ENCODE assay signal across 9 mouse cellular contexts in the genomic region with DNA sequence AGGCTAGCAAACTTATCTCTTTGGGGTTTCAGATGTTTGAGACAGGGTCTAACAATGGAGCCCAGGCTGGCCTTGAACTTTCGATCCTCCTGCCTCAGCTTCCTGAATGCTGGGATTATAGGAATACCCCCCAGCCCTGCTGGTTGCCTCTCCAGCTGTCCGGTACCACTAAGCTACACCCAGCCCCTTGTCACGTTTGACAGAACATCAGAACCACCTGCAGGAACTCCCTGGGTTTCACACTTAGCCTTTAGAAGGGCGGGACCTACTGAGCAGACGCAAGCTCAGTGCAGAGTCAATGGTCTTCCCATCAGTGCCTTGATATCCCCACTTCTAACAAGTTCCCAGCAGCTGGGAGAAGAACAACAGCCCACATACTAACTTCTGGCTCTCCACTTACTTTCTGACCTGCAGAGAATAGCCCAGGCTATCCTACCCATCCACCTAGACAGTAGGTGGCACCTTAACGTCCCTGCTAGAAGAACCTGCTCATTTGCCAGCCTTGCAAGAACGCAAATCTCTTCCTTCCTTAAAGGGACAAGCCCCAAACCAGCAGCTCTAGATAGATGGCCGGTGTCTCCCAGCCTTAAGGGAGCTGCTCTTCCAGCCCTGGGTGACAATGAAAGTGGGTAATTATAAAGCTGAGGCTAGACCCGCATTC. TPM values are rescaled to one million over a fixed set of nuclear protein-coding genes. Genes with fewer than 3 reads are reported as not detected.
DNase-seq lines count a peak whose midpoint lies in the region; ATAC-seq and TF ChIP-seq lines count a peak whose summit lies in the region.
"Had no signal": no experiment of that assay in that cellular context is flagged by ENCODE, and none has a peak within 500 bp of the region (broad histone marks: within the 10 kb centered on the region; RNA-seq: fewer than 3 reads in every experiment).

No protein-coding gene starts in this region.

- no peaks in the 10 kb centered on the region for H3K36me3 ChIP-seq in liver, adult 2 months (ENCODE audit: control insufficient read depth, insufficient read depth, low read length)
- no peaks in the 10 kb centered on the region for H3K36me3 ChIP-seq in embryonic facial prominence, embryonic 13.5 days
- no peaks in the 10 kb centered on the region for H3K36me3 ChIP-seq in intestine, embryonic 16.5 days (ENCODE audit: control insufficient read depth, insufficient read depth, low read length)
- no peaks in the 10 kb centered on the region for H3K36me3 ChIP-seq in midbrain, postnatal 0 days (ENCODE audit: insufficient read depth, low read length)

- H3K9ac ChIP-seq in liver, adult 2 months (ENCODE audit: low read depth, low read length), result peak overlapping the region; percentile 55; the same call in 1 of the 2 replicates
- peak overlapping the region; percentile 49; the same call in 1 of the 2 replicates for H3K9ac ChIP-seq in embryonic facial prominence, embryonic 13.5 days
- peak overlapping the region; percentile 64; the same call in 1 of the 2 replicates for H3K9ac ChIP-seq in intestine, embryonic 16.5 days (ENCODE audit: low read depth, low read length)
- 0 out of 2 replicates have a peak overlapping the region, but pooled peaks have one; percentile 0 for H3K9ac ChIP-seq in midbrain, postnatal 0 days (replicated peaks; ENCODE audit: low read length, poor library complexity, severe bottlenecking)

- TF ChIP-seq POLR2A in liver, adult 2 months (IDR thresholded peaks at IDR 0.05; ENCODE audit: extremely low read depth, insufficient read depth, low read length), result no peak

- H3K27ac ChIP-seq in liver, adult 2 months (replicated peaks; ENCODE audit: insufficient read depth, low read depth, low read length), result 0 out of 2 replicates have a peak overlapping the region, but pooled peaks have one; percentile 56
- H3K27ac ChIP-seq in embryonic facial prominence, embryonic 13.5 days, result peak overlapping the region; percentile 78
- no peak overlapping the region for H3K27ac ChIP-seq in intestine, embryonic 16.5 days (ENCODE audit: low read length)
- H3K27ac ChIP-seq in midbrain, postnatal 0 days (ENCODE audit: low read depth, low read length), result peak overlapping the region; percentile 20

- peak; percentile 32 for DNase-seq in liver, adult 2 months (ENCODE audit: extremely low read depth, low read depth, low spot score)
- DNase-seq in liver, result no peak
- DNase-seq in midbrain, postnatal 0 days (ENCODE audit: low spot score), result no peak
- no peak for DNase-seq in right cerebral cortex, postnatal 25 days
- DNase-seq in retina, embryonic 14.5 days (ENCODE audit: low spot score), result no peak
- no peak for DNase-seq in lung, postnatal 10 days

- no peak for TF ChIP-seq CTCF in liver, adult 2 months (IDR thresholded peaks at IDR 0.05; ENCODE audit: low read depth, low read length)
- no peak for TF ChIP-seq CTCF in midbrain, postnatal 0 days (IDR thresholded peaks at IDR 0.05)

- H3K4me3 ChIP-seq in liver, adult 2 months (ENCODE audit: insufficient read depth, low read depth, low read length), result no peak overlapping the region
- peak overlapping the region; percentile 30; the same call in 1 of the 2 replicates for H3K4me3 ChIP-seq in embryonic facial prominence, embryonic 13.5 days
- H3K4me3 ChIP-seq in intestine, embryonic 16.5 days (ENCODE audit: low read length), result peak overlapping the region; percentile 38; the same call in 1 of the 2 replicates
- H3K4me3 ChIP-seq in midbrain, postnatal 0 days (ENCODE audit: low read depth, low read length), result no peak overlapping the region; the same call in 1 of the 2 replicates

- H3K4me2 ChIP-seq in embryonic facial prominence, embryonic 13.5 days, result peak overlapping the region; percentile 59
- H3K4me2 ChIP-seq in intestine, embryonic 16.5 days (ENCODE audit: low read depth, low read length), result peak overlapping the region; percentile 76; the same call in 1 of the 2 replicates
- H3K4me2 ChIP-seq in midbrain, postnatal 0 days (ENCODE audit: low read depth, low read length, poor library complexity, severe bottlenecking), result peak overlapping the region; percentile 29

- H3K27me3 ChIP-seq in liver, adult 2 months (ENCODE audit: control insufficient read depth, insufficient read depth, low read length), result no peaks in the 10 kb centered on the region
- no peaks in the 10 kb centered on the region for H3K27me3 ChIP-seq in embryonic facial prominence, embryonic 13.5 days
- H3K27me3 ChIP-seq in intestine, embryonic 16.5 days (replicated peaks; ENCODE audit: control insufficient read depth, insufficient read depth, low read length), result no peaks in the 10 kb centered on the region
- no peaks in the 10 kb centered on the region for H3K27me3 ChIP-seq in midbrain, postnatal 0 days (ENCODE audit: insufficient read depth, low read length)
- H3K27me3 ChIP-seq: megakaryocyte, embryonic 14.5 days had no signal

- peaks cover 6% of the 10 kb centered on the region for H3K79me2 ChIP-seq in liver, adult 2 months (ENCODE audit: control insufficient read depth, insufficient read depth, low read length)

- 0 out of 2 replicates have a peak, but pooled peaks cover 3% of the 10 kb centered on the region for H3K9me3 ChIP-seq in embryonic facial prominence, embryonic 13.5 days
- no peaks in the 10 kb centered on the region for H3K9me3 ChIP-seq in intestine, embryonic 16.5 days (ENCODE audit: control insufficient read depth, low read length)
- no peaks in the 10 kb centered on the region for H3K9me3 ChIP-seq in midbrain, postnatal 0 days (ENCODE audit: low read length)

- 60% methylated on average over 9 of the region's 9 CpGs for WGBS in liver, adult 2 months
- 59% methylated on average over 9 of the region's 9 CpGs for WGBS in embryonic facial prominence, embryonic 13.5 days
- 59% methylated on average over 9 of the region's 9 CpGs for WGBS in intestine, embryonic 16.5 days
- 70% methylated on average over 9 of the region's 9 CpGs for WGBS in midbrain, postnatal 0 days

- no peak for ATAC-seq in embryonic facial prominence, embryonic 13.5 days (ENCODE audit: insufficient number of reproducible peaks, insufficient read depth, low FRiP score, low TSS enrichment, low read depth)
- ATAC-seq in intestine, embryonic 16.5 days, result 0 out of 2 replicates have a peak, but pooled peaks have one; percentile 8
- no peak for ATAC-seq in midbrain, postnatal 0 days (ENCODE audit: low FRiP score)

- H3K4me1 ChIP-seq in liver, adult 2 months (ENCODE audit: control insufficient read depth, insufficient read depth, low read length), result peaks cover 16% of the 10 kb centered on the region; the same call in 1 of the 2 replicates
- H3K4me1 ChIP-seq in embryonic facial prominence, embryonic 13.5 days, result peaks cover 44% of the 10 kb centered on the region
- H3K4me1 ChIP-seq in intestine, embryonic 16.5 days (ENCODE audit: control insufficient read depth, insufficient read depth, low read length), result peaks cover 26% of the 10 kb centered on the region
- 0 out of 2 replicates have a peak, but pooled peaks cover 5% of the 10 kb centered on the region for H3K4me1 ChIP-seq in midbrain, postnatal 0 days (ENCODE audit: insufficient read depth, low read length)

RNA-seq across cellular contexts. Expression of a gene that starts 10.9 kb away (rescaled TPM):
- total RNA-seq in liver, adult 2 months (2014; rRNA removed), result not detected in 2 replicates
- polyA plus RNA-seq in liver, adult 2 months (2012; rRNA removed), result not detected in 2 replicates
- 1.6 and 2.4 TPM in 2 replicates for polyA plus RNA-seq in embryonic facial prominence, embryonic 13.5 days (2015; fragmentation: Nextera tagmentation; extraction: Ambion mirVana)
- 0.80 and 1.0 TPM in 2 replicates for polyA plus RNA-seq in intestine, embryonic 16.5 days (2015; fragmentation: Nextera tagmentation; extraction: Ambion mirVana)
- not detected in 2 replicates for total RNA-seq in midbrain, postnatal 0 days (2014; rRNA removed)
- polyA plus RNA-seq in midbrain, postnatal 0 days (2015; fragmentation: Nextera tagmentation; extraction: Ambion mirVana), result 2.1 and 3.1 TPM in 2 replicates

Comparison
In these comparisons a context has a peak if more than half of its experiments do, and no peak if none do; other contexts are left out.
1. H3K4me3 ChIP-seq: peak in embryonic facial prominence, embryonic 13.5 days (single experiment) and intestine, embryonic 16.5 days (single experiment); none in liver, adult 2 months (single experiment) and midbrain, postnatal 0 days (single experiment).
2. H3K9ac ChIP-seq: peak in every context shown above with its lines; median percentile 64 in intestine, embryonic 16.5 days; 55 in liver, adult 2 months; 49 in embryonic facial prominence, embryonic 13.5 days; 0 in midbrain, postnatal 0 days.
3. Peak in every context shown above with its lines, with median percentiles within 50 percentile points of each other: H3K4me2 ChIP-seq.